Mouse (Mus musculus) forebrain, postnatal 0 days (tissue): Measurements from ENCODE around the gene Chd9. TPM values are rescaled to one million over a fixed set of nuclear protein-coding genes. Genes with fewer than 3 reads are reported as not detected.
A peak's percentile ranks its signal among the peaks of the same experiment; 100 is the strongest.
"Not testable (repeated sequence)": the region's sequence is repeated elsewhere in the genome, so short reads cannot be mapped to it uniquely, and the experiment has no call there.

Experiments
- ATAC-seq: fragments of 200-750 bp; cut with Nextera tagmentation; 2 replicates; pipeline ENCODE4 v1.8.0; 2017; ENCODE audit warnings: mild to moderate bottlenecking, moderate library complexity
- DNase-seq: peaks from one replicate; pipeline ENCODE4 v3.0.0-alpha.2; 2015
- H3K27ac ChIP-seq: fragments of 300-500 bp; sonication (generic); 2 replicates; pipeline ENCODE4 v1.5.1; 2014; ENCODE audit warnings: low read depth, mild to moderate bottlenecking, antibody characterized with exemption, low read length, moderate library complexity, mixed read lengths
- H3K27me3 ChIP-seq: fragments of 300-500 bp; sonication (generic); 2 replicates; pipeline ENCODE4 v1.6.1; 2014; ENCODE audit warnings: mild to moderate bottlenecking, low read length, mixed read lengths; ENCODE audit not compliant: insufficient read depth
- H3K36me3 ChIP-seq: fragments of 300-500 bp; sonication (generic); 2 replicates; pipeline ENCODE4 v1.6.1; 2014; ENCODE audit warnings: mild to moderate bottlenecking, moderate library complexity; ENCODE audit not compliant: insufficient read depth
- H3K4me1 ChIP-seq: fragments of 300-500 bp; sonication (generic); 2 replicates; pipeline ENCODE4 v1.6.1; 2014; ENCODE audit warnings: antibody characterized with exemption; ENCODE audit not compliant: insufficient read depth
- H3K4me2 ChIP-seq: fragments of 300-500 bp; sonication (generic); 2 replicates; pipeline ENCODE4 v1.6.1; 2014; ENCODE audit warnings: low read depth, mild to moderate bottlenecking, moderate library complexity
- H3K4me3 ChIP-seq: fragments of 300-500 bp; sonication (generic); 2 replicates; pipeline ENCODE4 v1.5.1; 2014; ENCODE audit warnings: low read depth, low read length, mixed read lengths
- H3K9ac ChIP-seq: fragments of 300-500 bp; sonication (generic); 2 replicates; pipeline ENCODE4 v1.6.1; 2014; ENCODE audit warnings: mild to moderate bottlenecking
- H3K9me3 ChIP-seq: fragments of 300-500 bp; sonication (generic); 2 replicates; pipeline ENCODE4 v1.6.1; 2016; ENCODE audit warnings: low read length
- CTCF ChIP-seq: sonication (generic); IDR thresholded peaks from 2 replicates; pipeline ENCODE4 v1.5.1; 2016; ENCODE audit warnings: antibody characterized with exemption, control low read depth, low read depth
- WGBS: fragments of 180-500 bp; shearing (Covaris S2); extraction: QIAGEN DNeasy Blood & Tissue Kit; methylation state at CpG from one replicate; pipeline ENCODE4 v1.1.7; 2014; 5-methylcytosine and 5-hydroxymethylcytosine counted together
- polyA plus RNA-seq: library from polyadenylated mRNA; unstranded; fragments of >200 nt; fragmentation: Nextera tagmentation; extraction: Ambion mirVana; gene quantifications from 2 replicates; pipeline ENCODE4 v1.2.1, GENCODE M21; 2015
- total RNA-seq: library from RNA; depleted of rRNA; stranded (reverse); fragments of >200 nt; gene quantifications from 2 replicates; pipeline ENCODE4 v1.2.3, GENCODE M21; 2014

The Chd9 gene
- total and polyA plus RNA-seq, 2 experiments from 2014 or later, result 73.6 to 74.5 TPM

- no peak for TF ChIP-seq CTCF
- H3K4me2 ChIP-seq, result no peak overlapping the region
Measured at GRCm38 (mm10) chr8:90878551-90878950, 50.4 kb downstream of the Chd9 start.

GRCm38 (mm10) chr8:90880041-90880440, 51.9 kb downstream of the Chd9 start:
- no peak overlapping the region for H3K4me3 ChIP-seq
- WGBS, result 85% methylated on average over 4 of the region's 4 CpGs
- H3K9me3 ChIP-seq, result no peaks in the 10 kb centered on the region
- no peak overlapping the region for H3K27ac ChIP-seq
- TF ChIP-seq CTCF, result no peak
- no peak overlapping the region for H3K4me2 ChIP-seq
- H3K9ac ChIP-seq, result no peak overlapping the region
- DNase-seq (no peak), ATAC-seq (no peak)
- H3K4me1 ChIP-seq, result peaks cover 18% of the 10 kb centered on the region; the same call in 1 of the 2 replicates
- no peaks in the 10 kb centered on the region for H3K27me3 ChIP-seq
- H3K36me3 ChIP-seq, result no peaks in the 10 kb centered on the region

More at GRCm38 (mm10) chr8:90878551-90878950, 50.4 kb downstream of the Chd9 start:
- ATAC-seq (no peak), DNase-seq (no peak)
- Histone ChIP-seq H3K4me1 (peaks cover 18% of the 10 kb centered on the region; the same call in 1 of the 2 replicates), H3K27ac (no peak overlapping the region), H3K9ac (no peak overlapping the region), H3K9me3 (no peaks in the 10 kb centered on the region), H3K4me3 (no peak overlapping the region), H3K36me3 (no peaks in the 10 kb centered on the region), H3K27me3 (no peaks in the 10 kb centered on the region)
- 83% methylated on average over 6 of the region's 6 CpGs for WGBS

GRCm38 (mm10) chr8:90881181-90881580, 53.0 kb downstream of the Chd9 start:
- H3K4me3 ChIP-seq, result no peak overlapping the region
- WGBS, result 94% methylated on average over 5 of the region's 5 CpGs
- H3K4me2 ChIP-seq, result no peak overlapping the region
- H3K27ac ChIP-seq, result no peak overlapping the region
- peaks cover 15% of the 10 kb centered on the region; the same call in 1 of the 2 replicates for H3K4me1 ChIP-seq
- DNase-seq (no peak), ATAC-seq (no peak)
- H3K36me3 ChIP-seq, result no peaks in the 10 kb centered on the region
- H3K9ac ChIP-seq, result no peak overlapping the region
- H3K9me3 ChIP-seq, result no peaks in the 10 kb centered on the region
- no peak for TF ChIP-seq CTCF
- no peaks in the 10 kb centered on the region for H3K27me3 ChIP-seq

GRCm38 (mm10) chr8:90882088-90882691, 54.0 kb downstream of the Chd9 start:
- no peak for DNase-seq
- WGBS, result 82% methylated on average over 16 of the region's 16 CpGs
- no peak for TF ChIP-seq CTCF

GRCm38 (mm10) chr8:90885671-90886368, 57.7 kb downstream of the Chd9 start:
- Histone ChIP-seq H3K9ac (no peak overlapping the region), H3K9me3 (no peaks in the 10 kb centered on the region), H3K27ac (no peak overlapping the region), H3K4me3 (no peak overlapping the region), H3K27me3 (no peaks in the 10 kb centered on the region), H3K4me1 (no peaks in the 10 kb centered on the region), H3K36me3 (no peaks in the 10 kb centered on the region), H3K4me2 (no peak overlapping the region)
- ATAC-seq, result no peak
- no peak for TF ChIP-seq CTCF
- WGBS, result 62% methylated on average over 2 of the region's 2 CpGs
- DNase-seq, result no peak

More at GRCm38 (mm10) chr8:90882088-90882691, 54.0 kb downstream of the Chd9 start:
- Histone ChIP-seq H3K4me1 (peaks cover 5% of the 10 kb centered on the region; the same call in 1 of the 2 replicates), H3K9ac (no peak overlapping the region), H3K27me3 (no peaks in the 10 kb centered on the region), H3K27ac (no peak overlapping the region), H3K4me3 (no peak overlapping the region), H3K4me2 (no peak overlapping the region), H3K36me3 (no peaks in the 10 kb centered on the region), H3K9me3 (no peaks in the 10 kb centered on the region)
- no peak for ATAC-seq

- not testable (repeated sequence) for DNase-seq
Measured at GRCm38 (mm10) chr8:90886369-90886712, 58.2 kb downstream of the Chd9 start.

GRCm38 (mm10) chr8:90887328-90887727, 59.2 kb downstream of the Chd9 start:
- H3K27me3 ChIP-seq, DNase-seq, H3K9ac ChIP-seq, H3K36me3 ChIP-seq, H3K27ac ChIP-seq, H3K9me3 ChIP-seq, H3K4me1 ChIP-seq, ATAC-seq: not testable (repeated sequence)
- Histone ChIP-seq H3K4me2 (peak overlapping the region; percentile 27; the same call in 1 of the 2 replicates), H3K4me3 (peak overlapping the region; percentile 28)
- no CpG with 5 or more reads among the region's 20 CpGs for WGBS

More at GRCm38 (mm10) chr8:90886369-90886712, 58.2 kb downstream of the Chd9 start:
- H3K27ac ChIP-seq, H3K27me3 ChIP-seq, H3K4me3 ChIP-seq, ATAC-seq, H3K9me3 ChIP-seq, H3K36me3 ChIP-seq, H3K4me1 ChIP-seq, H3K4me2 ChIP-seq, H3K9ac ChIP-seq: not testable (repeated sequence)
- WGBS, result no CpG with 5 or more reads among the region's 15 CpGs
